Comparison of ENCODE assay signal across 13 mouse cellular contexts in the genomic region with DNA sequence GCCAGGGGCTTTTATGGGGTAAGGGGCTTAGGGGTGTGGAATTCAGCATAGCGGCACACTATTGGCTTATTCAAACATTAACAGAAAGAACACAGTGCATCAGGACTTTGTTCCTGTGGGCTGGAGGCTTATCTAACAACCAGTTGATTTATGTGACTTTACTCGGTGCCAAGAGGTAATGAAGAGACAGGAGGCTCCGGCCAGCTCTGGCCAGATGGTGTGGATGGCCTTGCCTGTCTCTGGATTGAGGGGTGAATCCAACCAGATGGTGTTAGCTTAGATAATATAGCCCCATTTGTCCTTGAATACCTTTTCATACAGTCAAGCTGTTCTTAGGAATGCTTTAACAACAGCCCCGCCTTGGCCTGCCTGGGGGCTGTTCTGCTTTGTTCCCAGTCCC. TPM values are rescaled to one million over a fixed set of nuclear protein-coding genes. Genes with fewer than 3 reads are reported as not detected.
"Had no signal": no experiment of that assay in that cellular context is flagged by ENCODE, and none has a peak within 500 bp of the region (broad histone marks: within the 10 kb centered on the region; RNA-seq: fewer than 3 reads in every experiment).

No protein-coding gene starts in this region.

RNA-seq across cellular contexts. Expression of gene Vmn1r53, which starts 7.9 kb away (rescaled TPM):
- total RNA-seq: neutrophil, adult 5-6 weeks had no signal
- polyA plus RNA-seq: neural tube, embryonic 13.5 days; neural tube, embryonic 14.5 days; neural tube, embryonic 15.5 days; small intestine, adult 2 months; spleen, adult 2 months; stomach, embryonic 14.5 days; stomach, embryonic 15.5 days; stomach, embryonic 16.5 days; stomach, postnatal 0 days; thymus, adult 2 months; thymus, postnatal 0 days; urinary bladder, adult 2 months had no signal

RNA-seq across cellular contexts. Expression of gene Vmn1r54, which starts 14.0 kb away (rescaled TPM):
- total RNA-seq: neutrophil, adult 5-6 weeks had no signal
- polyA plus RNA-seq: neural tube, embryonic 13.5 days; neural tube, embryonic 14.5 days; neural tube, embryonic 15.5 days; small intestine, adult 2 months; spleen, adult 2 months; stomach, embryonic 14.5 days; stomach, embryonic 15.5 days; stomach, embryonic 16.5 days; stomach, postnatal 0 days; thymus, adult 2 months; thymus, postnatal 0 days; urinary bladder, adult 2 months had no signal

RNA-seq across cellular contexts. Expression of gene V1ra8, which starts 29.5 kb away (rescaled TPM):
- total RNA-seq: neutrophil, adult 5-6 weeks had no signal
- polyA plus RNA-seq: neural tube, embryonic 13.5 days; neural tube, embryonic 14.5 days; neural tube, embryonic 15.5 days; small intestine, adult 2 months; spleen, adult 2 months; stomach, embryonic 14.5 days; stomach, embryonic 15.5 days; stomach, embryonic 16.5 days; stomach, postnatal 0 days; thymus, adult 2 months; thymus, postnatal 0 days; urinary bladder, adult 2 months had no signal

RNA-seq across cellular contexts. Expression of gene Vmn1r52, which starts 57.5 kb away (rescaled TPM):
- total RNA-seq: neutrophil, adult 5-6 weeks had no signal
- polyA plus RNA-seq: neural tube, embryonic 13.5 days; neural tube, embryonic 14.5 days; small intestine, adult 2 months; spleen, adult 2 months; stomach, embryonic 14.5 days; stomach, embryonic 15.5 days; stomach, embryonic 16.5 days; stomach, postnatal 0 days; thymus, adult 2 months; thymus, postnatal 0 days; urinary bladder, adult 2 months had no signal
